Mouse (Mus musculus) midbrain, embryonic 16.5 days (tissue): ENCODE results near the gene Oas1a. TPM values are rescaled to one million over a fixed set of nuclear protein-coding genes. Genes with fewer than 3 reads are reported as not detected.
"Not testable (repeated sequence)": the region's sequence is repeated elsewhere in the genome, so short reads cannot be mapped to it uniquely, and the experiment has no call there.

Experiments used
- ATAC-seq: fragments of 200-750 bp; cut with Nextera tagmentation; 2 replicates; pipeline ENCODE4 v1.8.0; 2017; ENCODE audit warnings: moderate TSS enrichment
- H3K27ac ChIP-seq: fragments of 300-500 bp; sonication (generic); 2 replicates; pipeline ENCODE4 v1.5.1; 2014; ENCODE audit warnings: mild to moderate bottlenecking, low read length, mixed read lengths
- H3K27me3 ChIP-seq: fragments of 300-500 bp; sonication (generic); 2 replicates; pipeline ENCODE4 v1.6.1; 2014; ENCODE audit warnings: low read depth, low read length, mixed read lengths; ENCODE audit not compliant: control insufficient read depth, insufficient read depth
- H3K36me3 ChIP-seq: fragments of 300-500 bp; sonication (generic); 2 replicates; pipeline ENCODE4 v1.6.1; 2014; ENCODE audit warnings: mild to moderate bottlenecking, low read length, moderate library complexity, mixed read lengths; ENCODE audit not compliant: control insufficient read depth, insufficient read depth
- H3K4me1 ChIP-seq: fragments of 300-500 bp; sonication (generic); 2 replicates; pipeline ENCODE4 v1.6.1; 2014; ENCODE audit warnings: mild to moderate bottlenecking, low read length, mixed read lengths; ENCODE audit not compliant: control insufficient read depth, insufficient read depth
- H3K4me2 ChIP-seq: fragments of 300-500 bp; sonication (generic); 2 replicates; pipeline ENCODE4 v1.6.1; 2014; ENCODE audit warnings: mild to moderate bottlenecking, low read length, mixed read lengths
- H3K4me3 ChIP-seq: fragments of 300-500 bp; sonication (generic); 2 replicates; pipeline ENCODE4 v1.5.1; 2014; ENCODE audit warnings: low read depth, mild to moderate bottlenecking, low read length, moderate library complexity, mixed read lengths
- H3K9ac ChIP-seq: fragments of 300-500 bp; sonication (generic); 2 replicates; pipeline ENCODE4 v1.6.1; 2014; ENCODE audit warnings: low read depth, low read length, mixed read lengths
- H3K9me3 ChIP-seq: fragments of 300-500 bp; sonication (generic); replicated peaks from 2 replicates; pipeline ENCODE4 v1.6.1; 2014; ENCODE audit warnings: mild to moderate bottlenecking, low read length, mixed read lengths; ENCODE audit not compliant: control insufficient read depth, poor library complexity, severe bottlenecking
- WGBS: fragments of 180-500 bp; shearing (Covaris S2); extraction: QIAGEN DNeasy Blood & Tissue Kit; methylation state at CpG from one replicate; pipeline ENCODE4 v1.1.7; 2014; 5-methylcytosine and 5-hydroxymethylcytosine counted together
- polyA plus RNA-seq: library from polyadenylated mRNA; unstranded; fragments of >200 nt; fragmentation: Nextera tagmentation; extraction: Ambion mirVana; gene quantifications from 2 replicates; pipeline ENCODE4 v1.2.1, GENCODE M21; 2015

The Oas1a gene
- polyA plus RNA-seq, 1 experiment from 2014 or later, result 0.84 TPM

GRCm38 (mm10) chr5:120887831-120888230 lies 19.5 kb downstream of the Oas1a start:
- Histone ChIP-seq H3K27me3 (no peaks in the 10 kb centered on the region), H3K27ac (no peak overlapping the region), H3K9me3 (no peaks in the 10 kb centered on the region), H3K4me3 (no peak overlapping the region), H3K36me3 (no peaks in the 10 kb centered on the region), H3K9ac (no peak overlapping the region), H3K4me1 (no peaks in the 10 kb centered on the region), H3K4me2 (no peak overlapping the region)
- ATAC-seq, result no peak
- 55% methylated on average over 6 of the region's 6 CpGs for WGBS

GRCm38 (mm10) chr5:120887413-120887812 lies 19.9 kb downstream of the Oas1a start, which contains the start of gene Oas1g:
Gene Oas1g, minus strand, starts transcription at chr5:120887613.
- H3K27me3 ChIP-seq, H3K4me2 ChIP-seq, H3K9ac ChIP-seq, H3K27ac ChIP-seq, H3K4me3 ChIP-seq, H3K9me3 ChIP-seq, H3K36me3 ChIP-seq, ATAC-seq, H3K4me1 ChIP-seq: not testable (repeated sequence)
- 33% methylated on average over 5 of the region's 9 CpGs for WGBS

- not testable (repeated sequence) for H3K27ac ChIP-seq, H3K4me1 ChIP-seq, H3K9ac ChIP-seq, ATAC-seq, H3K36me3 ChIP-seq, H3K4me2 ChIP-seq, H3K4me3 ChIP-seq, H3K27me3 ChIP-seq, H3K9me3 ChIP-seq
- 95% methylated on average over 6 of the region's 6 CpGs for WGBS
Observed at GRCm38 (mm10) chr5:120881681-120882080, 25.6 kb downstream of the Oas1a start.

GRCm38 (mm10) chr5:120878803-120879202 lies 28.5 kb downstream of the Oas1a start:
- not testable (repeated sequence) for H3K27ac ChIP-seq, H3K4me2 ChIP-seq, ATAC-seq, H3K36me3 ChIP-seq, H3K9ac ChIP-seq, H3K9me3 ChIP-seq, H3K27me3 ChIP-seq, H3K4me3 ChIP-seq, H3K4me1 ChIP-seq
- WGBS, result 52% methylated on average over 2 of the region's 2 CpGs

GRCm38 (mm10) chr5:120877407-120877806 lies 29.9 kb downstream of the Oas1a start:
- WGBS, result 79% methylated on average over 2 of the region's 2 CpGs
- not testable (repeated sequence) for H3K9ac ChIP-seq, H3K27me3 ChIP-seq, H3K9me3 ChIP-seq, H3K36me3 ChIP-seq, H3K4me3 ChIP-seq, H3K4me2 ChIP-seq, ATAC-seq, H3K4me1 ChIP-seq, H3K27ac ChIP-seq

- H3K27ac ChIP-seq, H3K9me3 ChIP-seq, H3K36me3 ChIP-seq, H3K4me2 ChIP-seq, H3K9ac ChIP-seq, H3K27me3 ChIP-seq, H3K4me3 ChIP-seq, ATAC-seq, H3K4me1 ChIP-seq: not testable (repeated sequence)
- 76% methylated on average over 2 of the region's 3 CpGs for WGBS
Observed at GRCm38 (mm10) chr5:120876839-120877238, 30.5 kb downstream of the Oas1a start.

- Histone ChIP-seq H3K36me3 (no peaks in the 10 kb centered on the region), H3K4me1 (no peaks in the 10 kb centered on the region), H3K4me3 (no peak overlapping the region), H3K27me3 (no peaks in the 10 kb centered on the region), H3K4me2 (no peak overlapping the region), H3K27ac (no peak overlapping the region), H3K9me3 (no peaks in the 10 kb centered on the region), H3K9ac (no peak overlapping the region)
- 54% methylated on average over 2 of the region's 2 CpGs for WGBS
- no peak for ATAC-seq
Observed at GRCm38 (mm10) chr5:120871469-120871868, 35.9 kb downstream of the Oas1a start.

GRCm38 (mm10) chr5:120870782-120871181 lies 36.5 kb downstream of the Oas1a start:
- Histone ChIP-seq H3K4me3 (no peak overlapping the region), H3K36me3 (no peaks in the 10 kb centered on the region), H3K9me3 (no peaks in the 10 kb centered on the region), H3K27me3 (no peaks in the 10 kb centered on the region), H3K9ac (no peak overlapping the region), H3K27ac (no peak overlapping the region), H3K4me2 (no peak overlapping the region), H3K4me1 (no peaks in the 10 kb centered on the region)
- ATAC-seq, result no peak
- 83% methylated on average over 7 of the region's 7 CpGs for WGBS

GRCm38 (mm10) chr5:120870081-120870480 lies 37.2 kb downstream of the Oas1a start:
- Histone ChIP-seq H3K4me1 (no peaks in the 10 kb centered on the region), H3K27me3 (no peaks in the 10 kb centered on the region), H3K4me2 (no peak overlapping the region), H3K36me3 (no peaks in the 10 kb centered on the region), H3K9ac (no peak overlapping the region), H3K27ac (no peak overlapping the region), H3K9me3 (no peaks in the 10 kb centered on the region), H3K4me3 (no peak overlapping the region)
- WGBS, result 58% methylated on average over 3 of the region's 3 CpGs
- no peak for ATAC-seq
